Mouse (Mus musculus): Measurements from ENCODE around the gene Phf24. TPM values are rescaled to one million over a fixed set of nuclear protein-coding genes. Genes with fewer than 3 reads are reported as not detected.

Phf24 gene
- polyA plus RNA-seq, 1 experiment: not detected

DNA sequence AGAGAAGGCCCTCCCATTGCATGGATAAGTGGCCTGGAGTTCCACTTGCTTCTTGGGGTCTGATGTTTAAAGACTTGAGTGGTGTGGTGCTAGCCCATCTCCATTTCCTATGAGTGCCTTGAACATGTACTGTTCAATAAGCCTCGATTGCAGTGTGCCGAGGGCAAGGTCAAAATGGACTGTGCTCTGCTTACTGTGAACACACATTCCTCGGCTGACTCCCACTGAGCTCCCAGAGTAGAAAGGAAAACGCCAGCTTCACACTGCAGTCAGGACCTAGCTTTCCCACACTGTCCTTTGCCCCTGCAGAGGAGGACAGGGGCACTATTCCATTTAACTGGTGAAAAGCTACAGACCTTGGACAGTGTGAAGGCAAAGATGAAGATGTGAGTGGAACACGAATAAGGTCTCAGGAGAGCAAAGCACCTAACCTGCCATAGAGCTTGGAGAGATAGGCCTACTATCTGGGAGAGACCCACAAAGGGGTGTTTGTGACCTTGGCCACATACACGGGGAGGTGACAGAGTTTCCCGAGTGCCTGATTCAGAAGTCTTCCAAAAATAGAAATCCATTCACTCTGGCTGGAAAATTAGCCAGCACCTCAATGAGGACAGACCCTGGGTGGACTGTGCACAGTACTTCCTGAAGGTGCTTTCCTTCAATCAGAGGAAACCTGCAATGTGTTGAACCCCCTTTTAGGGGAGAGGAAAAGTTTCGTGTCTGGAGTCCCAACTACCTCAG is 15.9 kb downstream of the Phf24 start:
- TF ChIP-seq MYOG (IDR thresholded peaks at IDR 0.05; ENCODE audit: control insufficient read depth in 1 of 3, insufficient read depth in 1 of 3, insufficient read length in 2 of 3, low read depth in 2 of 3): no peak
- TF ChIP-seq POLR2AphosphoS2 (IDR thresholded peaks at IDR 0.05; ENCODE audit: insufficient read length, low read depth): no peak
- TF ChIP-seq SRF (IDR thresholded peaks at IDR 0.05; ENCODE audit: control insufficient read depth, insufficient read length, low read depth): no peak
- TF ChIP-seq POLR2A (IDR thresholded peaks at IDR 0.05; ENCODE audit: insufficient read length, low read depth): no peak
- Histone ChIP-seq H3K4me2 (ENCODE audit: low read depth) (no peak overlapping the region), H3K27me3 (ENCODE audit: control insufficient read depth, insufficient read depth, insufficient read length) (peaks cover 58% of the 10 kb centered on the region), H3ac (ENCODE audit: control insufficient read depth, insufficient read length) (no peak overlapping the region), H3K79me2 (ENCODE audit: control insufficient read depth, insufficient read depth) (no peaks in the 10 kb centered on the region), H3K4me3 (no peak overlapping the region), H3K36me3 (ENCODE audit: control insufficient read depth, insufficient read depth) (no peaks in the 10 kb centered on the region)

DNA sequence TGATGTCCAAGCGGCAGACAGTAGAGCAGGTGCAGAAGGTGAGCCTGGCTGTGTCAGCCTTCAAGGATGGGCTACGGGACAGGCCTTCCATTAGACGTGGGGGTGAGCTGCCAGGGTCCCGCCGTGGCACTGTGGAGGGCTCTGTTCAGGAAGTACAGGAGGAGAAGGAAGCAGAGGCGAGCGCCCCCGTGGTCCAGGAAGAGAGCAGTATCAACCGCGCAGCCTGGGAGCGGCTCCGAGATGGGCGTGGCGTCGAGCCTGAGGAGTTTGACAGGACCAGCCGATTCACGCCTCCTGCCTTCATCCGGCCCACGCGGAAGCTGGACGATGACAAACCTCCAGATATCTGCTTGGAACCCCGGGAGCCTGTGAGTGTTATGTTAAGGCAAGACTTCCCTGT is 17.2 kb downstream of the Phf24 start:
- no peaks in the 10 kb centered on the region for H3K36me3 ChIP-seq (ENCODE audit: control insufficient read depth, insufficient read depth)
- H3K27me3 ChIP-seq (ENCODE audit: control insufficient read depth, insufficient read depth, insufficient read length): peaks cover 70% of the 10 kb centered on the region
- H3K4me3 ChIP-seq: no peak overlapping the region

DNA sequence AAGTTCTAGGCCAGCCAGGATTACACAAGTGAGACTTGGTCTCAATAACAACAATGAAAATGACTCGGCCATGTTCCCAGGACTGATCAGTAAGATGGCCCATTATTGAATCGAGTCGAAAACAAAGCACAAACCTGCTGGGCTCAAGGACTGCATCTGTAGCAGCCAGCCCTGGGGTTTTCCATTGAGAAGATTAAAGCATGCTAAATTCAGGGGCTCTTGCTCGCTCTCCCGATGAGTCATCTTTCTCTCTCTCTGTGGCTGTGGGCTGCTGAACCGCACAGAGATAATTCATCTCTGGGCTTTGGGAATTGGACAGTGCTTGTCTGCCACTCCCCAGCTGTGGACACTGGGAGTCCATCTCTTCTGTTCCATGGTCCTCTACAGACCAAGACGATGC is 24.9 kb downstream of the Phf24 start:
- Histone ChIP-seq H3K4me2 (ENCODE audit: low read depth) (peak overlapping the region; percentile 30), H3K36me3 (ENCODE audit: control insufficient read depth, insufficient read depth) (no peaks in the 10 kb centered on the region), H3K27me3 (ENCODE audit: control insufficient read depth, insufficient read depth, insufficient read length) (peaks cover 26% of the 10 kb centered on the region), H3K79me2 (ENCODE audit: control insufficient read depth, insufficient read depth) (no peaks in the 10 kb centered on the region), H3ac (ENCODE audit: control insufficient read depth, insufficient read length) (no peak overlapping the region), H3K4me3 (no peak overlapping the region)
- TF ChIP-seq MAX (IDR thresholded peaks at IDR 0.05; ENCODE audit: low read depth): no peak
- no peak for TF ChIP-seq SRF (IDR thresholded peaks at IDR 0.05; ENCODE audit: control insufficient read depth, insufficient read length, low read depth)
- no peak for TF ChIP-seq POLR2AphosphoS2 (IDR thresholded peaks at IDR 0.05; ENCODE audit: insufficient read length, low read depth)
- TF ChIP-seq MYOG (IDR thresholded peaks at IDR 0.05; ENCODE audit: control insufficient read depth in 1 of 3, insufficient read depth in 1 of 3, insufficient read length in 2 of 3, low read depth in 2 of 3): no peak
- TF ChIP-seq POLR2A (IDR thresholded peaks at IDR 0.05; ENCODE audit: insufficient read length, low read depth): no peak
- TF ChIP-seq TCF12 (IDR thresholded peaks at IDR 0.05; ENCODE audit: insufficient read depth, poor library complexity, severe bottlenecking): no peak
- TF ChIP-seq MYOD1 (IDR thresholded peaks at IDR 0.05; ENCODE audit: control insufficient read depth in 1 of 3, insufficient read length in 2 of 3, low read depth in 2 of 3): no peak
- TF ChIP-seq CEBPB (IDR thresholded peaks at IDR 0.05; ENCODE audit: insufficient read depth, poor library complexity, severe bottlenecking): no peak
- no peak for TF ChIP-seq USF1 (IDR thresholded peaks at IDR 0.05; ENCODE audit: low read depth)
- no peak for TF ChIP-seq E2F4 (IDR thresholded peaks at IDR 0.05; ENCODE audit: insufficient read depth)
- TF ChIP-seq REST (IDR thresholded peaks at IDR 0.05; ENCODE audit: insufficient read depth, insufficient read length): no peak
- no peak for TF ChIP-seq TCF3 (IDR thresholded peaks at IDR 0.05; ENCODE audit: insufficient read length, low read depth)

More for the DNA sequence above, 17.2 kb downstream of the Phf24 start:
- Histone ChIP-seq H3ac (ENCODE audit: control insufficient read depth, insufficient read length) (no peak overlapping the region), H3K4me2 (ENCODE audit: low read depth) (peak overlapping the region; percentile 12), H3K79me2 (ENCODE audit: control insufficient read depth, insufficient read depth) (no peaks in the 10 kb centered on the region)
- no peak for TF ChIP-seq POLR2AphosphoS2 (IDR thresholded peaks at IDR 0.05; ENCODE audit: insufficient read length, low read depth)
- TF ChIP-seq REST (IDR thresholded peaks at IDR 0.05; ENCODE audit: insufficient read depth, insufficient read length): no peak
- TF ChIP-seq POLR2A (IDR thresholded peaks at IDR 0.05; ENCODE audit: insufficient read length, low read depth): no peak
- no peak for TF ChIP-seq MYOG (IDR thresholded peaks at IDR 0.05; ENCODE audit: control insufficient read depth in 1 of 3, insufficient read depth in 1 of 3, insufficient read length in 2 of 3, low read depth in 2 of 3)
- TF ChIP-seq MAX (IDR thresholded peaks at IDR 0.05; ENCODE audit: low read depth): no peak
- no peak for TF ChIP-seq MYOD1 (IDR thresholded peaks at IDR 0.05; ENCODE audit: control insufficient read depth in 1 of 3, insufficient read length in 2 of 3, low read depth in 2 of 3)
- TF ChIP-seq USF1 (IDR thresholded peaks at IDR 0.05; ENCODE audit: low read depth): no peak
- no peak for TF ChIP-seq SRF (IDR thresholded peaks at IDR 0.05; ENCODE audit: control insufficient read depth, insufficient read length, low read depth)
- no peak for TF ChIP-seq TCF3 (IDR thresholded peaks at IDR 0.05; ENCODE audit: insufficient read length, low read depth)
- TF ChIP-seq E2F4 (IDR thresholded peaks at IDR 0.05; ENCODE audit: insufficient read depth): no peak
- no peak for TF ChIP-seq CEBPB (IDR thresholded peaks at IDR 0.05; ENCODE audit: insufficient read depth, poor library complexity, severe bottlenecking)
- no peak for TF ChIP-seq TCF12 (IDR thresholded peaks at IDR 0.05; ENCODE audit: insufficient read depth, poor library complexity, severe bottlenecking)

DNA sequence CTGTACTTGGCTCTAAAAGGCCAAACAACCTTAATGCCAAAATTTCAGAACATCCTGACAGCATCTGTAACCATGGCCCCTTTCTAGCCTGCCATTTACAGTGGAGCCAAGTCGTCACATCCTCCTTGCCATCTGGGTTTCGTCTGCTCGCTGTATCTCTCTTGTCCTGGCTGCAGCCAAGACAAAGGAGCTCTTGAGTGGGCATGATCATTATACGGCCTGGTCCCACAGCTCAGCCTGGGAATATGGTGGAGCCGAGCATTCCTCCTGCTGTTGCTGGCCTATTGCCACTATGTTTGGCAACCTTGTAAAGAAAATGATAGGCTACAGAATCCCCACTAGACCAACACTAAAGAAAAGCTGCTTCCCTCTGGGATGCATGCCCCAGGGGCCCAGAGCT is 26.9 kb downstream of the Phf24 start:
- Histone ChIP-seq H3K36me3 (ENCODE audit: control insufficient read depth, insufficient read depth) (no peaks in the 10 kb centered on the region), H3ac (ENCODE audit: control insufficient read depth, insufficient read length) (no peak overlapping the region), H3K4me3 (no peak overlapping the region), H3K4me2 (ENCODE audit: low read depth) (no peak overlapping the region), H3K27me3 (ENCODE audit: control insufficient read depth, insufficient read depth, insufficient read length) (peaks cover 7% of the 10 kb centered on the region), H3K79me2 (ENCODE audit: control insufficient read depth, insufficient read depth) (no peaks in the 10 kb centered on the region)
- TF ChIP-seq MYOD1 (IDR thresholded peaks at IDR 0.05; ENCODE audit: control insufficient read depth in 1 of 3, insufficient read length in 2 of 3, low read depth in 2 of 3) (no peak), E2F4 (IDR thresholded peaks at IDR 0.05; ENCODE audit: insufficient read depth) (no peak), REST (IDR thresholded peaks at IDR 0.05; ENCODE audit: insufficient read depth, insufficient read length) (no peak), MAX (IDR thresholded peaks at IDR 0.05; ENCODE audit: low read depth) (no peak), POLR2AphosphoS2 (IDR thresholded peaks at IDR 0.05; ENCODE audit: insufficient read length, low read depth) (no peak), TCF3 (IDR thresholded peaks at IDR 0.05; ENCODE audit: insufficient read length, low read depth) (no peak), CEBPB (IDR thresholded peaks at IDR 0.05; ENCODE audit: insufficient read depth, poor library complexity, severe bottlenecking) (no peak), MYOG (IDR thresholded peaks at IDR 0.05; ENCODE audit: control insufficient read depth in 1 of 3, insufficient read depth in 1 of 3, insufficient read length in 2 of 3, low read depth in 2 of 3) (no peak), POLR2A (IDR thresholded peaks at IDR 0.05; ENCODE audit: insufficient read length, low read depth) (no peak), SRF (IDR thresholded peaks at IDR 0.05; ENCODE audit: control insufficient read depth, insufficient read length, low read depth) (no peak), USF1 (IDR thresholded peaks at IDR 0.05; ENCODE audit: low read depth) (no peak)

Measured in myocyte (in vitro differentiated cells).